Mouse (Mus musculus) cerebellum, adult 11 months (tissue): ENCODE results near the gene Iqsec3.
"Not testable (repeated sequence)": the region's sequence is repeated elsewhere in the genome, so short reads cannot be mapped to it uniquely, and the experiment has no call there.

Experiments
- DNase-seq: peaks from one replicate; pipeline ENCODE4 v3.0.0; 2022

Iqsec3 gene

DNA sequence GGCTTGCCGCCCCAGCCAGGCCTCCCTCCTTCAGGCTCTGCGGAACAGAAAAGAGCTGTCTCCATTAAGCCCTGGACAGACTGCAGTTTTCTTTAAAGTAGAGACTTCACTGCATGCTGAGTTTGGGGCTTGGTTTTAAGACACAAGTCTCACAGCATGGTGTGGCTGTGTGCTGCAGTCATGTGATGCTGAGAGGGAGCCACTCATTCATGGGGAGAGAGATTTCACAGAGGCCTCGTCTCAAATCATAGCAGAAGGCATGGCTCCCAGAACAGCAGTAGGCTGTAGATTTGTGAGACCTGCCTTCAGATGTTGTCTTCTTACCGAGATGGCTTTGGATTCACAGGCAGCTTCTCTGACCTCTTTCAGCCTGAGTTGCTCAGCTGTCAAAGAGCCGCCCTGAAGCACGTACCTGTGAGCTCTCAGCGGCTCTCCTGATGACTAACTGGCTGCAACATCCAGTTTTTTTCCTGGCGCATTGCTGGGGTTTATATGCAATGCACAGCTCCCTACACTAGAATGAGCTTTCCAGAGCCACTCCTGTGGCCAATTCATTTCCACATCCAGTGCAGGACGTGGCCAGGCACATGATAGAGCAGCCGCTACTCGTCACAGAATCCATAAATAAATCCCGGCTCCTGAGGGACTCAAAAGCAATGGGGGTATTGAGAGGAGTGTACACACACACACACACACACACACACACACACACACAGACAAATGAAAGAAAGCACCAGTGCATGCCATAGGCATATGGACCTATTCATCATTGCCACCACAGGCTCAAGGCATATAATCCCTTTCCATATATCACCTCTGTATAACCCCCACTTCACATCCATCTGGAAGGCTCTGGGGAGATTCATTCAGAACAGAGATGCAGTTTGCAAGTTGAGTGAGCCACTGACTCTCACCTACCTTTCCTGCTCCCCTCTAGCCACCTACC lies 18.7 kb downstream of the Iqsec3 start:
- DNase-seq: no peak

DNA sequence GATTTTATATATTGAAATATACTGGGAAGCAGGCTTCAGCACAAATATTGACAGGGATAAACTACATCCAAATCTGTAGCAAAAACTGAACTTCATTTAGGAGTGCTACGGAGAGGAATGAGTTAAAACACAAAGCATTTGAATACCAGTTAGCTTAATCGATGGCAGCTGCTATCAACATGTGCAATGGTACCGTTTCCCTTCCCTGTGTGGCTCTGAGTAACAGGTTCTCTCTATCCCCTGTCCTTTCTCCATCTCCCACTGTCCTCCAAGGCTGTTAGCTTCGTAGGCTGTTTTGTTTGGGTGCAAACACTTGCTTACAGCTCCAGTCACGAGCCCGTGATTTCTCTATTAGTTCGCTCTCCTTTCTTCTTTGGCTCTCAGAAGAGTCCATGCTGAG lies 19.7 kb downstream of the Iqsec3 start:
- DNase-seq: no peak

DNA sequence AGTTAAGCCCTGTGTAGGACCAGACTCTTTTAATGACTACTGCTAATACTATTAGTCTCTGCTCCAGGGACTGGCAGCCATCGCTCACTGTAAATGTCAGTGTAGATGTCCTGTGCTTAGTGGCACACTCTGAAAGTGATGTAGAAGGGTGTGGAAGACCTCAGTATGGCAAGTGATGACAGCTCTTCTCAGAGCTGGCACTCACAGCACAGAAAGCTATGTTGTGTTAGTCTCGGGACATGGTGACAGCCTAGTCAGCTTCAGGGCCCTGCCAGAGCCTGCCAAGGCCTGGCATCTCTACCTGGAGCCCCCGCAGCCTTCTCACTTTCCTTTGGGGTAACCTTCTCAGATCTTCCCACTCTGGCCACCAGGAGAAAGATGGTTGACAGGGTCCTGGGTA lies 21.8 kb downstream of the Iqsec3 start:
- DNase-seq: no peak

DNA sequence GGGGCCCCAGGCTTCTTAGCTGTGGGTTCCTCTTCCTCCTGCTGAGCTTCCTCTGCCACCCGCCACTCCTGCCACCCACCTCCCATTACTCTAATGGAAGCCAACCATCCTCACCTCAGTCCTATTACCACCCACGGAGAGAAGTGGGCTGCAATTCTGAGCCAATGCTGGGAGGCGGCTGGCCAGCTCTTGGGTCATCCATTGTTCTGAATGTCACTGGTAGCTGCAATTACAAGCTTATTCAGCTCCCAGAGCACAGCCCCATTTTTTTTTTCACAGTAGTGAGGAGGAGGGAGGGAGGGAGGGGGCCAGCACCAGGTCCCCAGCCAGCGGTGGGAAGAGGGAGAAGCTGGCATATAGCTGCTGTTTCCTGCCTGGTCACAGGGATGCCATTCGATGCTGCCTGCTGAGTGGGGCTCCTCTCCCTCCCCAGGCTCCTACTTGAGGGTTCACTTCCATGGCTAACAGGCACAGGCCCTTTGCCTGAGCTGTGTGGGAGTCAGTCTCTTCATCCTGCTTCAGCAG lies 32.7 kb downstream of the Iqsec3 start:
- DNase-seq: no peak

DNA sequence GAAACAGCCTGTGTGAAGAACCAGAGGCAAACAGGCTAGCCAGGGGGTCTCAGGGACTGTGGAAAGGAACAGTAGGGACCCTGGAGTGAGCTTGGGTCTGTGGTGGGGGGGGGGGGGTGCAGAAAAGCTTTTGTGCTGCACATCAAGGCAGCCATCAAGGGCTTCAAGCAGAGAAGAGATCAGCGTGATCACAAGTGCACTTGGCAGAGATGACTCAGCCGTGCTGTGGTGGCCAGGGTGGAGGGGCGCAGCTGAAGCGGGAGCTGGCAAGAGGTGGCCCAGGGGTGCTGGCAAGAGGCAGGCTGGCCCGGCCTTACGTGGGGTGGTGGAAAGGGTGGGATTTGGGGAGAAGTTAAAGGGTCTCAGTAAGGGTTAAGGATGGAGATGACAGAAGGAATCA lies 48.6 kb downstream of the Iqsec3 start:
- DNase-seq: no peak

DNA sequence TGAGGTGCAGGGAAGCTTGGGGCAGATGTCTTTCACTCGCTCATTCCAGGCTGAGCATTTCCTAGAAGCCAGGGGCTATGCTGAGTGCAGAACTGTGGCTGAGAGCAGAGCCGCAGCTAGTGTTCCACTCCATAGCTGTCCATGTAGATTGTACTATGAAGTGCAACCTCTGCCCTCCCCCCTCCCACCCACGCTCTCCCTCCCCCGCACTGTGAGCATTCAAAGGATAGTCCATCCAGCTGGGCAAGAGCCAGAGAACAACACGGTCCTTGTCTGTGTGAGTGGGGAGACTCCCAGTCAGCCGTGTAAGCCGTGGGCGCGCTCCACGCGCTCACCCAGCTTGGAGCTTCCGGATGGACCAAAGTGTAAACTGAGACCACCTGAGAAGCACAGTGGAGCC lies 49.1 kb downstream of the Iqsec3 start:
- no peak for DNase-seq

DNA sequence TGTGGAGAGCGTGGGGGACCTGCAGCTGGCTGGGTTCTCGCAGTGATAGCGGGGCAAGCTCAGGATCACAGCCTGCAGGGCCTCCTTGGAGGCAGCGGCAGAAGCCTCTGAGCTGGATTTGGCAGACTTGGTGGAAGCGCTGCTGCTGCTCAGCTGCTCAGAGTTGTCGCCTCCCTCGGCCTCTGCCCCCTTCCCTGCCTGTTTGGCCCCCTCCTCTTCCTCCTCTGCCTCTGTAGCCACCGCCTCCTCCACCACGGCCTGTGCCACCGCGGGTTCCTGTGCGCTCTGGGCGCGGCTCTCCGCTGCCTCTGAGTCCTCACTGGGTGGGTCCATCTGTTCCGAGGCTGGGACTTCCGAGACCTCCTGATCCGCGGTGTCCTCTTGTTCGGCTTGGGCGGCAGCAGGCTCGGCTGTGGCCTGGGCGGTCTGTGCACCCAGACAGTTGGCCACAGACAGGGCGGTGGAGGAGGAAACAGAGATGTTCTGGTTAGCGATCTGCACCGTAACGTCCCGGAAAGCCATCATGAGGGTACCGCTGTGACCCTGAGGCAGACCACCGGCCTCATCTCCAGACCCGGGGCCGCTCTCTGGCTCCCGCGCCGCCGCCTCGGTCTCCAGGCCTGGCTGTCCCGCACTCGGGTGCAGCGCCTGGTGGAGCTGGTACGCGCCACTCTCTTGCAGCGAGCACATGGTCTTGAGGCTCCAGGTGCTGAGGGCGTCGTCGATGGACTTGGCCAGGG lies 60.8 kb downstream of the Iqsec3 start:
- DNase-seq: no peak

DNA sequence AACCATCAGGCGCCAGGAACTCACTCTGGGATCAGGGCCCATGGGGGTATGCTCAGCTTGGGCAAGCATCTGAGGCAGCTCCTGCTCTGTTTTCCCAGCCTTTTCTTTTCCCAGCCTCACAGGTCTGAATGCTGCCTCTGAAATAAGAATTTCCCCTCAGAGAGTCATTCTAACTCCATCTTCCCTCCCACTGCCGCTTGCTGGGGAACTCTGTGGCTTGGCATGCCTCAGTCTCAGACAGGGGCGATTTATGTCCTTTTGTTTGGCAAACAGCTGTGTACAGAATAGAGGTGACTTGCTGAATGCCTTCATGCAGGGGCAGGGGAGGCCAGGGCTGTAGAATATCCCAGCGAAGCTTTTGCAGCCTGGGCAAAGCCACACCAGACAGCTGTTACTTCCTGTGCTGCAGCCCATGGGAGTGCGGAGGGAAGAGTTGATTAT lies 65.9 kb downstream of the Iqsec3 start:
- DNase-seq: no peak

DNA sequence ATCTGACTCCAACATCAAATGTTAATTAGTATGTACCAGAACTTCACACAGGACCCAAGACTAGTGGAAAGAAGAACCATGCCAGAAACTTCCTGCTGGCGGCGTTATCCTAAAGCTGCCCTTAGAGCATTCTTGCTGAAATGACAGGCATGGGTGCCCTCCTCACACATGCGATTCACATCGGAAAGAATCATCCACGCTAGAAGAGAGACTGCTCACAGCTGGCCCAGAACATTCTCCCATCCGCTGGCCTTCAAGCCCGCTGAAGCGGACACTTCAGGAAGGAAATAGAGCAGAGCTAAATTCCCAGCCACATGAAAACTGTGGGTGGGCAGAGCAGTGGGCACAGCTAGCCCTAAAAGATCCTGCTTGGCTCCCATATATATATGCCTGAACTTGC lies 68.2 kb downstream of the Iqsec3 start:
- DNase-seq: no peak

DNA sequence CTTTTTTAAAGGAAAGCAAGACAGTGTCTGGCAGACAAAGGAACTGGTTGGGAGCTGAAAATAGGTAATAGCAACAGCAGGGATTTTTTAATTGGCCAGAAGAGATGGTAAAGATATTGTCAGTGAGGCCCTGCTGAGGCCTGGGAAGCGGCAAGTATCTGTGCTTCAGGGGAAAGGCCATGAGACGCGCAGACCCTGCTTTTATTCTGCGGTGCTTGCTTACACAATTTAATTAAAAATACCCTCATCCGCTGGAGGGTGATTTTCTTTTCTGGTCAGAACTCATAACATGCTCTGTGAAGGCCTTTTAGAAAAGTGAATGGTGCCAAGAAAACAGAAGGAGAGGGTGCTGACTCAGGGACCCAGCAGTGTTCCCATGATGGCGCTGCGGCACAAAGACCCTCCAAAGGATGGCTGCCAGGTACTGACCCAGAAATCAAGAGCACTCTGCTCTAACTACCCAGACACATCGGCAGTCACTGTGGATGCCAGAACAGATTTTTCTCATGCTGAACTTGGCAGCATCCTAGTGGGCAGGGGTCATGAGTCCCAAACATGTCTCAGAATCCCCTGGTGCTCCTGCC lies 70.7 kb downstream of the Iqsec3 start:
- no peak for DNase-seq

DNA sequence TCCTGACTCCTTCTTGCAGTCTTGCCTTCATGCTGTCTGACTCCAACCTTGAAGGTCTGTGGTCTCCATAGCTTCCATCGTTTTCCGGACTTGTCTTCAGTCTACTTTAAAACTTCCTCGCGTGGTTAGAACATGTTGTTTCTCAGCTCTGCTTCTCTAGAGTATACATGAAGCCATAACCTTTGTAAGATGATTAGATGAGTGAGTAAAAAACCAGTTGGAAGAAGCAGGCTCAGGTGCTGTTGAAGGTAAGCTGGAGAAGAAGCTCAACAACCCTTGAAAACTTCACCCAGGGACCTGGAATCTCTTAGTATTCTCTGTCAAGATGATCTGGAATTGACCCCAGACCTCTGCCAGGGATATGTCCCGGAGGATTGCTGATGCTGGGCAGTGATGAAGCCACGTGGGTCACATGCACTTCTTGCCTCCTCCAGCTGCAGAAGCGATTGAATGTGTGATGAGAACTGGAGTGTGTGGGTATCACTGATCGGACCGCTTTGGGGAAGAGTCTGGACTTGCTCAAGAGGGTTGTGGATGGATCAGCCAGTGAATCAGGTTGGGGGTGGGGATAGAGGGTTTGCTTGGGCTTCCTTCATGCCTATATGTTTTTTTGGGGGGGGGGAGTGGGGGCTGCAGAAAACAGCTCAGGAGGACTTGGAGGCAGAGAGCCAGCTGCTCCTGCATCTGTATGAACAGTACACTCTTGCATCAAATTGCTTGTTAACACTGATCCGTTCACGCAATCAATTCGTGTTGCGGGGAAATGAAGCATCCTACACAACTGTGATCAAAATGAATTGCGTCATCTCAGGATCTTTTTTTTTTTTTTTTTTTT lies 71.4 kb downstream of the Iqsec3 start:
- DNase-seq: no peak

DNA sequence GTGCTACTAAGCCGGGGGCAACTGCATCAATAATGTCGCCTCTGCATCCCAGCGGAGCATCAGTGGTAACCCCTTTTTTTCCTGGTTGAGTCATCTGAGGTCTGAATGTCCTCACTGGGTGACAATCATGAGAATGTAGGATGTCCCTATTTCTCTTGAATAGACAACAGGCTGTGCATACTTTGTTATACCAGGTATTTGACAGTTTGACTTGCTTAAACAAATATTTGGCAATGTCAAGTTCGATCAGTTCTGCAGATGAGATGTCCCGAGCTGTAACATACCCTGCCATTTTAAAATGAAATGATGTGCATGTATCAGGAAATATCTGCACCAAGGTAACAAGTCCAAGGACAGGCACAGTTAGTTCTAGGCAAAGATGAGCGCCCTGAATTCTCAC lies 72.3 kb downstream of the Iqsec3 start:
- no peak for DNase-seq

DNA sequence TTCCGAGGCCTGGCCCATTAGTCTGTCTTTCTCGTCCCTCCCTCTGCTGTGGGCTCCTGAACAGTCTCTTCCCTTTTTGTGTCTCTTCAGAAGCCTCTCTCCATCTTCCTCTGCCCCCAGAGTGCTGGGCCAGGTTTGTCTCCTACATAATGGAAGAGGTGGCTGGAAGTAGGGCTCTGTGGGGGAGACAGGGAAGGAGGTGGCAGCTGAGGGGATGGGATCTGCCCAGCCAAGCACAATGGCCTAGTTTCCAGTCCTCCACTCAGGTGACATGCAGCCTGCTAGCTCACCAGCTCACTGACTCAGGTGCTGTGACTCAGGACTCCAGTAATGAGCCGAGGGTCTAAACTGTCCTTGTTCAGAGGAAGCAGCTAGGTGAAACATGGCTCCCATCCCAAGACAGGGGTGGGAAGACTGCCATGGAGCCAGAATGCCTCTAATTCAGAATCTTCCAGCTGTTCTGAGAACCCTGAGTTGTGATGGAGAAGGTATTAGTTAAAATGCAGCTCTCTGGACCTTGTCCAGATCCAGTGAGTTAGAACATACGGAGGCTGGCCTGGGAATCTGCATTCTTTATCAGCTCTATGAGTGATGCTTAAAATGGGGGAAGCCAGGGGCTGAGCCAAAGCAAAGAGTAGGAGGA lies 80.7 kb downstream of the Iqsec3 start:
- DNase-seq: no peak

DNA sequence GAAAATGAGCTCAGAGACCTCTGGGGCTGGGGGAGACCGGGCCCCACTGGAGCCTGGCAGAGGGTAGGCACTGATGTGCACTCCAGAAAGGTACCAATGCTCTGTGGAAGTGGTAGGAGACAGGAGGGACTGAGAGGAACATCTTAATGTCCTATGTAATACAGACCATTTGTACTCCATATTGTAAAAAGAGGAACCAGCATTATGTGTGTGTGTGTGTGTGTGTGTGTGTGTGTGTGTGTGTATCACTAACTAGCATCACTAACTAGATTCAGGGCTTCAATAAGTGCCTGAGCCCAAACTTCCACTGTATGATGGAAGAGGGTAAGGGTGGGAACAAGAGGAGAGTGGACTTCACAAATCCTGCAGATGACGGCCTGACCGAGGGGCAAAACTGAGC lies 88.1 kb downstream of the Iqsec3 start:
- DNase-seq: no peak

DNA sequence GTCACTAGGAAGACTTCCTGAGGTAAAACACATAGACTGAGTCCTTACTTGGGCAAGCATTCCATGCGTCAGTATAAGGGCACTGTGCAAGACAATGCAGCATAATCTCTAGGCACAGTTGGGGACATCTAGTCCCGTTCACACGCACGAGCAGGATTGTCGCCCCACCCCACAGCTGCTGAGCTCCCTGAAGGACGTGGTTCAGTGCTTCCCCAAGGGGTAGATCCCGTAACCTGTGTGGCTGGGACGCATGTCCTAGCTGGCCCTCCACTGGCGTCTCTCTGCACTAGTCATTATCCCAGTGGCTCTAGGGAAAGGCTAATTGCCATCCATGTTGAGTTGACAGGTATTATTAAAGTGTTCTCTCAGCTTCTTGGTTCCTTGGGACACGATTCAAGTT lies 91.4 kb downstream of the Iqsec3 start:
- DNase-seq: no peak

DNA sequence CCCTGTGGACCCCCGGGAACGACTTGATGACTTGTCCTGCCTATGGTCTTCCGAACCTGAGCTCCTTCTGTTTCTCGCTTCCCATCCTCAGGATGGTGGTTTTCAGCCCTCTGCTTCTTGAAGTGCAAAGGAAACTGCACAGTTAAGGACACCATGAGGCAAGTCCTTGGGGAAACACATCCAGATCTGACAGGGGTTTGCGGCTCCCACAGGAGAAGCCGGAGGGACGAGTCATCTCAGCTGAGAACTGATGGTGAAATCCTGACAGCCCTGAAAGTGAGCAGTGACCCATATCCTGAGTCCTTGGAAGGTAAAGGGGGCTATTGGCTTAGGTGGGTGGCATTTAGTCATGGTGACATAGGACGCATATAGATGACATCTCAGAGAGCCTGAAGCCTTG lies 92.9 kb downstream of the Iqsec3 start:
- no peak for DNase-seq

DNA sequence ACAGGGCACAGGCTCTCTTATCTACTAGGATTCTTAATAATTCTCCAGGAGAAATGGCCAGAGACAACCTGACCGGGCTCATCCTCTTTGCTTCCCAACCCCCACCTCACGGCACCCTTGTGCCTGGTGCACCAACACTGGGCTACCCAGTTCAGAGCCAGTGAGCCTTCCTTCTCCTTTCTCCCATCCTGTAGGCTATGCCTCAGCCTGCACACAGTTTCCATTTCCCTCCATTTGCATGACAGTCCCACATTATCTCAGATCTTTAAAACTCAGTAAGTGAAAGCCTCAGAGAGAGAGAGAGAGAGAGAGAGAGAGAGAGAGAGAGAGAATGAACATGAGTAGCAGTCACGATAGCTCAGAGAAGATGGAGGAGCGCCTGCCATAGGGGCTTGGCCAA lies 95.2 kb downstream of the Iqsec3 start:
- DNase-seq: no peak

DNA sequence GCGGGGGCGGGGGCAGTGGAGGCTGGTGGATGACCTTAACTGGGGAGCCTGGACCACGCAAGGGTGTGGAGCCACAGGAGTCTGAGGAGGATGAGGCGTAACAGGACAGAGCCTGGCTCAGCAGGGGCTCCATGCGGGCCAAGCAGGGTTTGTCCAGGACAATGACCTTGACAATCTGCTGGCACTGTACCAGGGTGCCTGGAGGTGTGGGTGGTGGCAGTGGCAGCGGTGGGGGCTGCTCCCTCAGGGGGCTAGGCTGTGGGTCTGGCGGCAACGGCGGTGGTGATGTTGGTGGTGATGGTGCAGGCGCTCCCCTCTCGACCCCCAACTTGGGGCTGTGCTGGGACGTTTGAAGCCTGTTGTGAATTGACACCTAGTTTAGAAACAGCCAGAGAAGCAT lies 97.3 kb downstream of the Iqsec3 start:
- DNase-seq: no peak

DNA sequence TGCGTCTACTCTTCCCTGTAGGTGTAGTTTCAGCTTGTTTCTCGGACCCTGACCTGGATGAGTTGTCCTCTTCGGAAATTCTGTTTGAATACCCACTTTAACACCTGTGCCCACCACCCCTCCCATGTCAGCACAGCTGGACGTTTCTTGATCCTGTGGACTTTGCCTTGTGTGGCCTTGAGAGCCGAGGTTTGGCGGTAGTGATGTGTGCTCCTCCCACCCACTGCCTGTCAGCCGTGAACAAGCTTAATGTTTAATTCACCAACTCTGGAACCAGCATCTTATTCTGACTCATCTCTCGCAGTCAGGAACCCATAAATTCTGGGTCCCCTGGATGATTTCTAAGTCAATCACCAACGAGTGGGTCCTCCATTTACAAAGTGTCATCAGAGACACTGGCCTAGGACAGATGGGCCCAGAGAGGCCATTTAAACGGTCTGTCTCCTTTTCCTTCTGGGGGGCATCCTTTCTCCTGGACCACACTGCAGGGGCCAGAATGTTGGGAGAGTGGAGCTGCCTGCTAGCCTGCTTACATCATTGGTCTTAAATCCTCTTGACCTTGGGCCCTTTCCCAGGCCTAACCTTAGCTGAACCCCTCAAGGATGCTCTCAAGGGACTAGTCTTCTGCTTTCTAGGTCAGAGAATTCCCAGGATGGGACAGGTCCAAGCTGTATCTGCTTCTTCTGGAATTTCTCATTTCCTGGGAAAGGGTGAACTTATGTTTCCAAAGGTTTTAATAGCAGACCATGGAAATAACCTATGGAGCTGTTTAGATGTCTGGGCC lies 102.1 kb downstream of the Iqsec3 start:
- DNase-seq: no peak

DNA sequence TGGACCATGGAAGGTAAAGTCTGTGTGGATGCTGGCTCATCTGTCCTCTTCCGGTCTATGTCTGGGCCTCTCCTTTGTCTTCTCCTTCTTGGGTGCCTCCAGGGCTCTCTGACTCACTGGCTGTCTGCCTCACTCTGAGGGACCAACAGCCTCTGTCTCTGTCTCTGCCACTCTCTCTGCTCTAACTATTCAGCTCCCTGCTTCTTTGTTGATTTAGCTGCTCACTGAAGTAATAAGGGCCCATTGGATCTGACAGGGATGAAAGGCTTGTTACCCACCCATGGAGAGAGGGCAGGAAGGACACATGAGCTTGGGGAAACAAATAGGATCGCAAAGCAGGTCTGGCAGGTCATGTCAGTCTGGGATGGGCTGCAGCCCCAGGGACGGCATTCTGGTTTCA lies 106.4 kb downstream of the Iqsec3 start:
- no peak for DNase-seq

DNA sequence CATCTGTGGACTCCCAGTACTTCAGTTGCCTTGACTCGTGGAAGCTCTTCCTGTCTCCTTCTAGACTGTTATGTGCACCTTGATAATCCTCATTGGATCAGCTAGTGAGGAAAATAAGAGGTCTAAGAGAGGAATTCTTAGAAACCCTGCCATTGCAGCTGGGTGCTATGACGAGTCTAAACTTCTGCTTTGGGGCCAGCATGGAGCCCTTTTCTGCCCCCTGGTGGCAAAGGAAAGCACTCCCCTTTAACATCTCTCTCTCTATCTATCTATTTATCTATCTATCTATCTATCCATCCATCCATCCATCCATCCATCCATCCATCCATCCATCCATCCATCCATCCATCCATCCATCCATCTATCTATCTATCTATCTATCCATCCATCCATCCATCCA lies 106.9 kb downstream of the Iqsec3 start:
- not testable (repeated sequence) for DNase-seq
